In genomic region chr7:136048925-136049586, GRCm38 (mm10) we compare ENCODE assay signal across 10 mouse cellular contexts.
DNase-seq lines count a peak whose midpoint lies in the region; ATAC-seq and TF ChIP-seq lines count a peak whose summit lies in the region.
"Had no signal": no experiment of that assay in that cellular context is flagged by ENCODE, and none has a peak within 500 bp of the region (broad histone marks: within the 10 kb centered on the region; RNA-seq: fewer than 3 reads in every experiment).

No protein-coding gene starts in this region.

- H3K4me3 ChIP-seq in hindbrain, embryonic 10.5 days, result no peak overlapping the region
- H3K4me3 ChIP-seq in hindbrain, embryonic 16.5 days (ENCODE audit: low read length), result no peak overlapping the region
- H3K4me3 ChIP-seq in midbrain, embryonic 10.5 days, result no peak overlapping the region
- no peak overlapping the region for H3K4me3 ChIP-seq in midbrain, embryonic 15.5 days
- H3K4me3 ChIP-seq in hindbrain, embryonic 13.5 days, result no peak overlapping the region
- no peak overlapping the region for H3K4me3 ChIP-seq in stomach, postnatal 0 days (ENCODE audit: low read depth, low read length)

- peak overlapping the region; percentile 89 for H3K27ac ChIP-seq in hindbrain, embryonic 10.5 days
- no peak overlapping the region; the same call in 1 of the 2 replicates for H3K27ac ChIP-seq in hindbrain, embryonic 16.5 days (ENCODE audit: low read depth, low read length)
- H3K27ac ChIP-seq in midbrain, embryonic 10.5 days (replicated peaks), result peak overlapping the region; percentile 74
- no peak overlapping the region for H3K27ac ChIP-seq in midbrain, embryonic 15.5 days
- H3K27ac ChIP-seq in hindbrain, embryonic 13.5 days, result peak overlapping the region; percentile 48
- no peak overlapping the region for H3K27ac ChIP-seq in stomach, postnatal 0 days (replicated peaks)

- no peak overlapping the region for H3K4me2 ChIP-seq in hindbrain, embryonic 16.5 days (ENCODE audit: low read length)
- H3K4me2 ChIP-seq in midbrain, embryonic 15.5 days, result no peak overlapping the region
- no peak overlapping the region for H3K4me2 ChIP-seq in hindbrain, embryonic 13.5 days
- H3K4me2 ChIP-seq in stomach, postnatal 0 days (replicated peaks; ENCODE audit: low read depth), result no peak overlapping the region

- H3K27me3 ChIP-seq in hindbrain, embryonic 10.5 days (ENCODE audit: insufficient read depth, poor library complexity, severe bottlenecking), result 0 out of 2 replicates have a peak, but pooled peaks cover 2% of the 10 kb centered on the region
- no peaks in the 10 kb centered on the region for H3K27me3 ChIP-seq in hindbrain, embryonic 16.5 days (replicated peaks; ENCODE audit: control insufficient read depth, insufficient read depth, low read length)
- H3K27me3 ChIP-seq in midbrain, embryonic 10.5 days (ENCODE audit: low read depth, poor library complexity, severe bottlenecking), result 0 out of 2 replicates have a peak, but pooled peaks cover 13% of the 10 kb centered on the region
- H3K27me3 ChIP-seq in midbrain, embryonic 15.5 days (replicated peaks), result peaks cover 4% of the 10 kb centered on the region; the same call in 1 of the 2 replicates
- 0 out of 2 replicates have a peak, but pooled peaks cover 3% of the 10 kb centered on the region for H3K27me3 ChIP-seq in hindbrain, embryonic 13.5 days
- H3K27me3 ChIP-seq in stomach, postnatal 0 days (ENCODE audit: control insufficient read depth, insufficient read depth, low read length), result no peaks in the 10 kb centered on the region

- 58% methylated on average over 8 of the region's 8 CpGs for WGBS in hindbrain, embryonic 10.5 days
- WGBS in hindbrain, embryonic 16.5 days, result 49% methylated on average over 8 of the region's 8 CpGs
- WGBS in midbrain, embryonic 10.5 days, result 42% methylated on average over 8 of the region's 8 CpGs
- WGBS in midbrain, embryonic 15.5 days, result 39% methylated on average over 8 of the region's 8 CpGs
- WGBS in hindbrain, embryonic 13.5 days, result 52% methylated on average over 7 of the region's 8 CpGs
- 34% methylated on average over 7 of the region's 8 CpGs for WGBS in stomach, postnatal 0 days

- no peaks in the 10 kb centered on the region for H3K9me3 ChIP-seq in hindbrain, embryonic 10.5 days
- H3K9me3 ChIP-seq in hindbrain, embryonic 16.5 days (ENCODE audit: control insufficient read depth, low read length), result no peaks in the 10 kb centered on the region
- no peaks in the 10 kb centered on the region for H3K9me3 ChIP-seq in midbrain, embryonic 10.5 days (replicated peaks)
- no peaks in the 10 kb centered on the region for H3K9me3 ChIP-seq in midbrain, embryonic 15.5 days
- H3K9me3 ChIP-seq in hindbrain, embryonic 13.5 days, result no peaks in the 10 kb centered on the region
- no peaks in the 10 kb centered on the region for H3K9me3 ChIP-seq in stomach, postnatal 0 days (ENCODE audit: control insufficient read depth, low read length)

- no peak for ATAC-seq in hindbrain, embryonic 16.5 days
- ATAC-seq in midbrain, embryonic 15.5 days (replicated peaks), result no peak
- ATAC-seq in hindbrain, embryonic 13.5 days (ENCODE audit: low FRiP score), result no peak
- no peak for ATAC-seq in stomach, postnatal 0 days (ENCODE audit: low FRiP score, low TSS enrichment)
- ATAC-seq: inflammation-experienced regulatory T-cells, adult 6 months; liver, postnatal 0 days had no signal

- H3K36me3 ChIP-seq in hindbrain, embryonic 10.5 days, result no peaks in the 10 kb centered on the region
- no peaks in the 10 kb centered on the region for H3K36me3 ChIP-seq in hindbrain, embryonic 16.5 days (ENCODE audit: control insufficient read depth, insufficient read depth, low read length)
- no peaks in the 10 kb centered on the region for H3K36me3 ChIP-seq in midbrain, embryonic 10.5 days
- H3K36me3 ChIP-seq in midbrain, embryonic 15.5 days (replicated peaks), result no peaks in the 10 kb centered on the region
- no peaks in the 10 kb centered on the region for H3K36me3 ChIP-seq in hindbrain, embryonic 13.5 days
- H3K36me3 ChIP-seq in stomach, postnatal 0 days (ENCODE audit: control insufficient read depth, insufficient read depth, low read length), result no peaks in the 10 kb centered on the region

- TF ChIP-seq EP300 in stomach, postnatal 0 days (optimal IDR thresholded peaks at IDR 0.05), result no peak

- no peak for DNase-seq in hindbrain, embryonic 10.5 days (ENCODE audit: low spot score)
- no peak for DNase-seq in midbrain, embryonic 10.5 days (ENCODE audit: low spot score)
- DNase-seq in stomach, postnatal 0 days (ENCODE audit: low spot score), result no peak
- no peak for DNase-seq in frontal cortex, postnatal 14 days (ENCODE audit: low spot score in 2 of 2)
- DNase-seq: cerebellum, adult 9-11 months; liver, postnatal 0 days had no signal

- no peak overlapping the region for H3K9ac ChIP-seq in hindbrain, embryonic 16.5 days (ENCODE audit: low read depth, low read length)
- no peak overlapping the region for H3K9ac ChIP-seq in midbrain, embryonic 15.5 days
- no peak overlapping the region for H3K9ac ChIP-seq in hindbrain, embryonic 13.5 days
- H3K9ac ChIP-seq in stomach, postnatal 0 days (ENCODE audit: low read length), result no peak overlapping the region
- H3K9ac ChIP-seq: liver, postnatal 0 days had no signal

- peak; percentile 17; the same call in 1 of the 2 replicates for TF ChIP-seq CTCF in stomach, postnatal 0 days (IDR thresholded peaks at IDR 0.05; ENCODE audit: low read depth)

- H3K4me1 ChIP-seq in hindbrain, embryonic 10.5 days (replicated peaks), result peaks cover 46% of the 10 kb centered on the region
- H3K4me1 ChIP-seq in hindbrain, embryonic 16.5 days (ENCODE audit: control insufficient read depth, insufficient read depth, low read depth, low read length), result peaks cover 24% of the 10 kb centered on the region
- peaks cover 44% of the 10 kb centered on the region for H3K4me1 ChIP-seq in midbrain, embryonic 10.5 days
- peaks cover 33% of the 10 kb centered on the region for H3K4me1 ChIP-seq in midbrain, embryonic 15.5 days
- H3K4me1 ChIP-seq in hindbrain, embryonic 13.5 days (replicated peaks), result peaks cover 52% of the 10 kb centered on the region
- 0 out of 2 replicates have a peak, but pooled peaks cover 3% of the 10 kb centered on the region for H3K4me1 ChIP-seq in stomach, postnatal 0 days (replicated peaks; ENCODE audit: control insufficient read depth, insufficient read depth)

Comparison
In these comparisons a context has a peak if more than half of its experiments do, and no peak if none do; other contexts are left out.
1. H3K27ac ChIP-seq: peak in hindbrain, embryonic 10.5 days (single experiment), midbrain, embryonic 10.5 days (single experiment) and hindbrain, embryonic 13.5 days (single experiment); none in hindbrain, embryonic 16.5 days (single experiment), midbrain, embryonic 15.5 days (single experiment) and stomach, postnatal 0 days (single experiment).